Mouse (Mus musculus) lung, postnatal 0 days (tissue): ENCODE results near the gene Slc1a7.

Experiments
- CTCF ChIP-seq: IDR thresholded peaks from 2 replicates; pipeline ENCODE4 v1.5.1; 2016; ENCODE audit warnings: antibody characterized with exemption, mild to moderate bottlenecking
- EP300 ChIP-seq: IDR thresholded peaks from 2 replicates; pipeline ENCODE4 v1.6.1; 2016; ENCODE audit warnings: antibody characterized with exemption, mild to moderate bottlenecking, control low read depth

DNA sequence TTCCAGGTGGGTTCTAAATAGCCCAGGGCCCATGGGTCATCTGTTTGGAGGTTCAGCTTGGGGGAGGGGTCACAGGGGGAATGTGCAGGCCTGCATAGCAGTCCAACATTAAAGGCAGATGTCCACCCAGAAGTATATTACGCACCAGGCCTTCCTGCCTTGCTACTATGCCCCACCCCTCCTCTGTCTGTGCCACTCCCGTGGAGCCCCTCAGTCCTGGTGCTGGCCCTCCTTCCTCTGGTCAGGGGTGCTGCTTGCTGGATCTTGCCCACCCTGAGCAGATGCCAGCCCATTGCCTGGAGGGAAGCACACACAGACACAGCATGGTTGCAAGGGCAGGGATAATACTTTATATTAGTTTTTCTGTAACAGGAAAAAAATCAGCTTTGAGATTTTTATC, 46.3 kb downstream of the Slc1a7 start:
- TF ChIP-seq CTCF = no peak
- no peak for TF ChIP-seq EP300
